Mouse (Mus musculus): ENCODE measurements around the gene Tnfsf4.

Tnfsf4 gene

GRCm38 (mm10) chr1:161394931-161395459, at the start of gene Tnfsf4:
Gene Tnfsf4, plus strand, starts transcription at chr1:161395409.
- no peak for DNase-seq

GRCm38 (mm10) chr1:161350981-161351380, 44.2 kb upstream of the Tnfsf4 start:
- DNase-seq = peak; percentile 10 to 17

- no peak for DNase-seq
These were observed 30.2 kb upstream of the Tnfsf4 start for GRCm38 (mm10) chr1:161365006-161365405.

GRCm38 (mm10) chr1:161371919-161372318, 23.3 kb upstream of the Tnfsf4 start:
- DNase-seq = no peak

- DNase-seq = no peak
These were observed 19.3 kb upstream of the Tnfsf4 start for GRCm38 (mm10) chr1:161375866-161376265.

- DNase-seq = no peak
These were observed 16.6 kb upstream of the Tnfsf4 start for GRCm38 (mm10) chr1:161378571-161378970.

GRCm38 (mm10) chr1:161379685-161380424, 15.4 kb upstream of the Tnfsf4 start:
- DNase-seq = no peak

GRCm38 (mm10) chr1:161380425-161380780, 14.8 kb upstream of the Tnfsf4 start:
- no peak for DNase-seq

GRCm38 (mm10) chr1:161390066-161390465, 5.1 kb upstream of the Tnfsf4 start:
- DNase-seq = no peak

GRCm38 (mm10) chr1:161392906-161393305, 2.3 kb upstream of the Tnfsf4 start:
- no peak for DNase-seq

GRCm38 (mm10) chr1:161395610-161396009, 401 bp downstream of the Tnfsf4 start:
- DNase-seq = peak; percentile 27 to 37

- DNase-seq = peak in 1 of 2 experiments; percentile 18
These were observed 1.1 kb downstream of the Tnfsf4 start for GRCm38 (mm10) chr1:161396351-161396750.

- DNase-seq = peak; percentile 83 to 84
These were observed 4.9 kb downstream of the Tnfsf4 start for GRCm38 (mm10) chr1:161400126-161400525.

- no peak for DNase-seq
These were observed 7.9 kb downstream of the Tnfsf4 start for GRCm38 (mm10) chr1:161403061-161403460.

- no peak for DNase-seq
These were observed 11.3 kb downstream of the Tnfsf4 start for GRCm38 (mm10) chr1:161406480-161406879.

GRCm38 (mm10) chr1:161419926-161420325, 24.7 kb downstream of the Tnfsf4 start:
- DNase-seq = no peak

- DNase-seq = no peak
These were observed 25.4 kb downstream of the Tnfsf4 start for GRCm38 (mm10) chr1:161420646-161421045.

GRCm38 (mm10) chr1:161426277-161427056, 31.3 kb downstream of the Tnfsf4 start:
- no peak for DNase-seq

- DNase-seq = no peak
These were observed 31.8 kb downstream of the Tnfsf4 start for GRCm38 (mm10) chr1:161427057-161427311.

- peak in 1 of 2 experiments; percentile 6 for DNase-seq
These were observed 40.6 kb downstream of the Tnfsf4 start for GRCm38 (mm10) chr1:161435781-161436180.

GRCm38 (mm10) chr1:161436503-161436902, 41.3 kb downstream of the Tnfsf4 start:
- no peak for DNase-seq

- DNase-seq = no peak
These were observed 49.6 kb downstream of the Tnfsf4 start for GRCm38 (mm10) chr1:161444858-161445257.

- no peak for DNase-seq
These were observed 56.6 kb downstream of the Tnfsf4 start for GRCm38 (mm10) chr1:161451683-161452245.

GRCm38 (mm10) chr1:161452250-161452649, 57.0 kb downstream of the Tnfsf4 start:
- DNase-seq = no peak

All from B cell, adult 2 months (primary cell).